Mouse (Mus musculus) cerebellum, adult 2 months (tissue): Measurements from ENCODE around the gene Ubac2.

Experiments used
- CTCF ChIP-seq: fragments of 200-500 bp; IDR thresholded peaks from 2 replicates; pipeline ENCODE4 v1.5.1; 2011; ENCODE audit warnings: low read depth, mild to moderate bottlenecking, control low read depth, low read length, moderate library complexity, borderline replicate concordance; ENCODE audit not compliant: insufficient read depth
- POLR2A ChIP-seq: fragments of 200-500 bp; IDR thresholded peaks from 2 replicates; pipeline ENCODE4 v1.6.1; 2011; ENCODE audit warnings: low read length, control low read depth, borderline replicate concordance; ENCODE audit not compliant: insufficient read depth

DNA sequence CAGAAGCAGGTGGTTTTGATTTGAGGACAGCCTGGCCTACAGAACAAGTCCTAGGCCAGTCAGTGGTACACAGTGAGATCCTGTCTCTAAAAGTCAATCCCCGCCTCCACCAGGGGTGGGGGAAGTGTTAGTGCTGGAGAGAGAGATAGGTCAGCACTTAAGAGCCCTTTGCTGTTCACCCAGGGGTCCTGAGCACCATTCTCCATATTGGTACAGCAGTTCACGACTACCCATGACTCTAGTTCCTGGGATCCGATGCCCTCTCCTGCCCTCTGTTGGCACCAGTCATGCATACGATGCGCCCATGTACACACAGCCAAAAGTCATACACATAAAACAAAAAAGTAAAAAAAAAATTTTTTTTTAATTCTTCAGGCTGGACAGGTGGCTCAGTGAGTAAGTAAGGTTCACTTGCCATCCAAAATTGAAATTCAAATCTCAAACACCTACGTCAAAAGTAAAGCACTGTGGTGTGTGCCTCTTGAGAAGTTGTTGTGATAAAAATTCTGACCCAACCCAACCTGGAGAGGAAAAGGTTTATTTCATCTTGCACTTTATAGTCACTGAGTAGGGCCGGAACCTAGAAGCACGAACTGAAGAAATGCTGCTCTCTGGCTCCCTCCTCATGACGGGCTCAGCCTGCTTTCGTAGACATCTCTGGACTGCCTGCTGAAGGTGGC lies 184.1 kb downstream of the Ubac2 start:
- no peak for TF ChIP-seq CTCF
- no peak for TF ChIP-seq POLR2A
